Mouse (Mus musculus): ENCODE results near the gene Ralb. TPM values are rescaled to one million over a fixed set of nuclear protein-coding genes. Genes with fewer than 3 reads are reported as not detected.

The Ralb gene
- polyA plus RNA-seq, 1 experiment = 32.3 TPM

- Histone ChIP-seq H3K4me1 (ENCODE audit: control insufficient read depth, insufficient read depth, insufficient read length, low read length) (peaks cover 46% of the 10 kb centered on the region), H3K27ac (replicated peaks; ENCODE audit: low read depth, low read length) (peak overlapping the region; percentile 55), H3K4me3 (ENCODE audit: insufficient read depth, low read depth, low read length) (no peak overlapping the region)
These were observed 5.8 kb upstream of the Ralb start for GRCm38 (mm10) chr1:119510409-119510808.

DNA sequence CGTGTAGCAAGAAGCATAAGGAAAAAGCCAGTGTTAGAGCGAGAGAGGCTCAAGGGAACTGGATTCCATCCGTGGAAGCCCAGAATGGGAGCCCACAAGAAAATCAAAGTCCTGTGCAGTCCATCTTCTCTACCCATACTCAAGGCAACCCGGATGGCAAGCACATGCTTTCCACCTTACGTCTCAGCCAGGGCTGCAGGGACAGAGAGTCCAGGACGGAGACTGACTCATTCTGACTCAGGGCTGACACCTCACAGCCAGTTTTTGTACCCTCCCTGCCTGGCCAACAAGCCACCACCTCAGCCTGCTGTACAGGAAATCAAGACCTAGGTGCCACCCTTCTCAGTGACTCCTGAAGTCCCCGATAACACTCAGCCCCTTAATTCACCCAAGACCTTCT, 4.9 kb upstream of the Ralb start:
- H3K4me3 ChIP-seq (ENCODE audit: insufficient read depth, low read depth, low read length) = no peak overlapping the region
- 0 out of 2 replicates have a peak overlapping the region, but pooled peaks have one; percentile 46 for H3K27ac ChIP-seq (replicated peaks; ENCODE audit: low read depth, low read length)
- H3K4me1 ChIP-seq (ENCODE audit: control insufficient read depth, insufficient read depth, insufficient read length, low read length) = peaks cover 49% of the 10 kb centered on the region

- no peak overlapping the region for H3K4me3 ChIP-seq (ENCODE audit: insufficient read depth, low read depth, low read length)
- peak overlapping the region; percentile 50 for H3K27ac ChIP-seq (replicated peaks; ENCODE audit: low read depth, low read length)
- peaks cover 49% of the 10 kb centered on the region for H3K4me1 ChIP-seq (ENCODE audit: control insufficient read depth, insufficient read depth, insufficient read length, low read length)
These were observed 4.0 kb upstream of the Ralb start for GRCm38 (mm10) chr1:119508548-119508947.

DNA sequence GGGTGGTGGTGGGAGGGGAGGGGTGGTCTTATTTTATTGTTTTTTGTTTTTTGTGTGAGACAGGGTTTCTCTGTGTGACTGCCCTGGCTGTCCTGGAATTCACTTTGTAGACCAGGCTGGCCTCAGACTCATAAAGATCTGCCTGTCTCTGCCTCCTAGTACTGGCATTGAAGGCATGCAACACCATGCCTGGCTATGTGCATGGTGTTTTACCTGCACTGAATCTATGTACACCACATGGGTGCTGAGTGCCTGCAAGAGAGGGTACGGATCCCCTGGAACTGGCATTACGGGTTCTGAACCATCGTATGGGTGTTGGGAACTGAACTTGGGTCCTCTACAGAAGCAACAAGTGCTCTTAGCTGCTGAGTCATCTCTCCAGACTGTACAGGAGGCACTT, 1.4 kb upstream of the Ralb start:
- Histone ChIP-seq H3K27ac (replicated peaks; ENCODE audit: low read depth, low read length) (no peak overlapping the region), H3K4me1 (ENCODE audit: control insufficient read depth, insufficient read depth, insufficient read length, low read length) (peaks cover 63% of the 10 kb centered on the region), H3K4me3 (ENCODE audit: insufficient read depth, low read depth, low read length) (no peak overlapping the region)

- H3K4me1 ChIP-seq (ENCODE audit: control insufficient read depth, insufficient read depth, insufficient read length, low read length) = peaks cover 58% of the 10 kb centered on the region
- peak overlapping the region; percentile 83 for H3K4me3 ChIP-seq (ENCODE audit: insufficient read depth, low read depth, low read length)
These were observed 786 bp downstream of the Ralb start for GRCm38 (mm10) chr1:119503808-119504207.

GRCm38 (mm10) chr1:119503181-119503580, 1.4 kb downstream of the Ralb start:
- H3K4me3 ChIP-seq (ENCODE audit: insufficient read depth, low read depth, low read length) = peak overlapping the region; percentile 83
- peak overlapping the region; percentile 89 for H3K27ac ChIP-seq (replicated peaks; ENCODE audit: low read depth, low read length)
- H3K4me1 ChIP-seq (ENCODE audit: control insufficient read depth, insufficient read depth, insufficient read length, low read length) = peaks cover 60% of the 10 kb centered on the region

More at GRCm38 (mm10) chr1:119503808-119504207, 786 bp downstream of the Ralb start:
- H3K27ac ChIP-seq (replicated peaks; ENCODE audit: low read depth, low read length) = peak overlapping the region; percentile 89

GRCm38 (mm10) chr1:119502729-119503128, 1.9 kb downstream of the Ralb start:
- peak overlapping the region; percentile 83 for H3K4me3 ChIP-seq (ENCODE audit: insufficient read depth, low read depth, low read length)
- H3K27ac ChIP-seq (replicated peaks; ENCODE audit: low read depth, low read length) = peak overlapping the region; percentile 89

GRCm38 (mm10) chr1:119501881-119502280, 2.7 kb downstream of the Ralb start:
- Histone ChIP-seq H3K4me3 (ENCODE audit: insufficient read depth, low read depth, low read length) (no peak overlapping the region), H3K27ac (replicated peaks; ENCODE audit: low read depth, low read length) (no peak overlapping the region), H3K4me1 (ENCODE audit: control insufficient read depth, insufficient read depth, insufficient read length, low read length) (peaks cover 58% of the 10 kb centered on the region)

More at GRCm38 (mm10) chr1:119502729-119503128, 1.9 kb downstream of the Ralb start:
- H3K4me1 ChIP-seq (ENCODE audit: control insufficient read depth, insufficient read depth, insufficient read length, low read length) = peaks cover 59% of the 10 kb centered on the region

DNA sequence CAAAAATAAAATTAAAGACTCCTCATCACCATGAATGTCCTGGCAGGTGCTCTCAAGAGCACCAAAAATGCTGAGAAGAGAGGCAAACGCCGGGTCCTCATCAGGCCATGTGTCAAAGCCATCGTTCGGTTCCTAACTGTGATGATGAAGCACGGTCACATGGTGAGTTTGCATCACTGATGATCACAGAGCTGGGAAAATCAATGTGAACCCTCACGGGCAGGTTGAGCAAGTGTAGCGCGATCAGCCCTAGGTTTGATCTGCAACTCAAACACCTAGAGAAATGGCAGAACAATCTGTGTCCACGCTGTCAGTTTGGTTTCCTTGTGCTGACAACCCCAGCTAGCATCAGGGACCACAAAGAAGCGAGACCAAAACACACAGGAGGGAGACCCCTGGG, 5.1 kb downstream of the Ralb start:
- Histone ChIP-seq H3K27ac (replicated peaks; ENCODE audit: low read depth, low read length) (peak overlapping the region; percentile 18; the same call in 1 of the 2 replicates), H3K4me1 (ENCODE audit: control insufficient read depth, insufficient read depth, insufficient read length, low read length) (peaks cover 65% of the 10 kb centered on the region), H3K4me3 (ENCODE audit: insufficient read depth, low read depth, low read length) (no peak overlapping the region)

- Histone ChIP-seq H3K27ac (replicated peaks; ENCODE audit: low read depth, low read length) (peak overlapping the region; percentile 58), H3K4me1 (ENCODE audit: control insufficient read depth, insufficient read depth, insufficient read length, low read length) (peaks cover 67% of the 10 kb centered on the region), H3K4me3 (ENCODE audit: insufficient read depth, low read depth, low read length) (no peak overlapping the region)
These were observed 5.9 kb downstream of the Ralb start for GRCm38 (mm10) chr1:119498536-119499231.

GRCm38 (mm10) chr1:119497346-119498004, 7.1 kb downstream of the Ralb start:
- Histone ChIP-seq H3K27ac (replicated peaks; ENCODE audit: low read depth, low read length) (no peak overlapping the region; the same call in 1 of the 2 replicates), H3K4me1 (ENCODE audit: control insufficient read depth, insufficient read depth, insufficient read length, low read length) (peaks cover 67% of the 10 kb centered on the region), H3K4me3 (ENCODE audit: insufficient read depth, low read depth, low read length) (no peak overlapping the region)

GRCm38 (mm10) chr1:119495396-119495775, 9.2 kb downstream of the Ralb start:
- H3K4me1 ChIP-seq (ENCODE audit: control insufficient read depth, insufficient read depth, insufficient read length, low read length) = peaks cover 66% of the 10 kb centered on the region
- H3K27ac ChIP-seq (replicated peaks; ENCODE audit: low read depth, low read length) = peak overlapping the region; percentile 65

GRCm38 (mm10) chr1:119494712-119495395, 9.7 kb downstream of the Ralb start:
- H3K4me1 ChIP-seq (ENCODE audit: control insufficient read depth, insufficient read depth, insufficient read length, low read length) = peaks cover 70% of the 10 kb centered on the region
- H3K27ac ChIP-seq (replicated peaks; ENCODE audit: low read depth, low read length) = peak overlapping the region; percentile 65
- no peak overlapping the region for H3K4me3 ChIP-seq (ENCODE audit: insufficient read depth, low read depth, low read length)

More at GRCm38 (mm10) chr1:119495396-119495775, 9.2 kb downstream of the Ralb start:
- H3K4me3 ChIP-seq (ENCODE audit: insufficient read depth, low read depth, low read length) = no peak overlapping the region

GRCm38 (mm10) chr1:119494024-119494711, 10.4 kb downstream of the Ralb start:
- Histone ChIP-seq H3K27ac (replicated peaks; ENCODE audit: low read depth, low read length) (peak overlapping the region; percentile 65), H3K4me1 (ENCODE audit: control insufficient read depth, insufficient read depth, insufficient read length, low read length) (peaks cover 72% of the 10 kb centered on the region)

GRCm38 (mm10) chr1:119492505-119492904, 12.1 kb downstream of the Ralb start:
- peaks cover 65% of the 10 kb centered on the region for H3K4me1 ChIP-seq (ENCODE audit: control insufficient read depth, insufficient read depth, insufficient read length, low read length)
- H3K27ac ChIP-seq (replicated peaks; ENCODE audit: low read depth, low read length) = peak overlapping the region; percentile 54
- H3K4me3 ChIP-seq (ENCODE audit: insufficient read depth, low read depth, low read length) = no peak overlapping the region

More at GRCm38 (mm10) chr1:119494024-119494711, 10.4 kb downstream of the Ralb start:
- H3K4me3 ChIP-seq (ENCODE audit: insufficient read depth, low read depth, low read length) = no peak overlapping the region

All from brown adipose tissue, adult 24 weeks (tissue).